ENCODE assay signal across 9 mouse cellular contexts in the genomic region with DNA sequence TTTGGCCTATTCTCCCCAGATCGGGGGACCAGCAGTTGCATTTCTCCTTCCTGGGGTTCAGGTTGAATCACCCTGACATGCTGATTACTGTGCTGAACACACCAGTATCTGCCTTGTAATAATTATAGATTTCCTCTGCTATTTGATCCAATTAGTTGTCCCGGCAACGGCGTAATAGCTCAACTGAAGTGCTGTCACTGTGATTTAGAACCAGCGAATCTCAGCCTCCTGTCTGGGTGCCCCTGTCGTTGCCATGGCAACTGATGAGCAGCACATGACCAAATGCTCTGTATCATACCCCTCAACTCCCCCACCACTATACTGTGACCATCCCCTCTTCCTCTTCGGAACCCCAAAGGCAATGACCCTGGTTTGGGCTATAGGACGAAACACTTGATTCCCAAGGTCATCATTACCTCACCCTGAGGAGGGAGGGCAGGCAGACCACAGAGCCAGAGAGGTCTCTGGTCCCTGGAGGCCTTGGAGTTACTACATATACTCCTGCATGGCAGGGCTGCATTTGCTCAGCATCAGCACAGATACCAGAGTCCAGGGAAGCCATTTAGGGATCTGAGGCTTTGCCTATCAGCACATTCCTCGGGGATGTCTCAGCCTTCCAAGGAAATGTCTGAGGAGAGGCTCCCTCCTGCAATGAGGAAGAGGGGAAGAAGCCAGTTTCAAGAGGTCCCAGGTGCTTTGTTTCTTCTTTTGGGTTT. TPM values are rescaled to one million over a fixed set of nuclear protein-coding genes. Genes with fewer than 3 reads are reported as not detected.
DNase-seq lines count a peak whose midpoint lies in the region; ATAC-seq lines count a peak whose summit lies in the region.
"Had no signal": no experiment of that assay in that cellular context is flagged by ENCODE, and none has a peak within 500 bp of the region (broad histone marks: within the 10 kb centered on the region; RNA-seq: fewer than 3 reads in every experiment).

No protein-coding gene starts in this region.

- ATAC-seq in CD4-positive, CD25-positive, alpha-beta regulatory T cell, adult 4 months, result no peak

- intact Hi-C loops in left cerebral cortex, postnatal 10 days (cut with DNase I), result no loop called here
- intact Hi-C loops in heart, postnatal 36 days (cut with DNase I), result no loop called here

- DNase-seq in cerebellum, postnatal 4 days (ENCODE audit: low spot score in 2 of 2), result peak; percentile 20 to 47
- no peak for DNase-seq in cerebellum, adult 18-20 months
- DNase-seq in frontal cortex, postnatal 14 days (ENCODE audit: low spot score in 2 of 2), result peak; percentile 40 to 61
- peak; percentile 33 to 64 for DNase-seq in left cerebral cortex, postnatal 10 days (ENCODE audit: extremely low spot score in 1 of 2, low spot score in 2 of 2)
- DNase-seq in right cerebral cortex, postnatal 10 days (ENCODE audit: low spot score in 2 of 2), result peak; percentile 85 to 92
- DNase-seq in lung, postnatal 25 days (ENCODE audit: low spot score), result no peak
- DNase-seq in heart, postnatal 36 days, result no peak
- DNase-seq: liver, embryonic 13.5 days had no signal

RNA-seq across cellular contexts. Expression of a gene that starts 26.1 kb away (rescaled TPM):
- total RNA-seq in left cerebral cortex, postnatal 10 days (2021), result 100 to 1,000 TPM; 132 to 140 TPM
- 1 to 10 TPM in 1 of 2 experiments, under 1 TPM in 1; 0.74 to 1.8 TPM for polyA plus RNA-seq in CD4-positive, CD25-positive, alpha-beta regulatory T cell, adult 4 months (2017; shearing (Covaris generic))
- total RNA-seq in heart, postnatal 36 days (2021), result 1 to 10 TPM; 3.9 to 4.7 TPM

Comparison
In these comparisons a context has a peak if more than half of its experiments do, and no peak if none do; other contexts are left out.
1. DNase-seq: peak in cerebellum, postnatal 4 days (2 of 2), frontal cortex, postnatal 14 days (2 of 2), left cerebral cortex, postnatal 10 days (2 of 2) and right cerebral cortex, postnatal 10 days (2 of 2); none in cerebellum, adult 18-20 months (0 of 2), lung, postnatal 25 days (single experiment) and heart, postnatal 36 days (0 of 2).
2. RNA of a gene that starts 26.1 kb away (total RNA-seq): 132 to 140 TPM in left cerebral cortex, postnatal 10 days; 3.9 to 4.7 TPM in heart, postnatal 36 days; every median in the first group is over 10 times any median in the second.